ENCODE assay signal across 9 mouse cellular contexts in the genomic region with DNA sequence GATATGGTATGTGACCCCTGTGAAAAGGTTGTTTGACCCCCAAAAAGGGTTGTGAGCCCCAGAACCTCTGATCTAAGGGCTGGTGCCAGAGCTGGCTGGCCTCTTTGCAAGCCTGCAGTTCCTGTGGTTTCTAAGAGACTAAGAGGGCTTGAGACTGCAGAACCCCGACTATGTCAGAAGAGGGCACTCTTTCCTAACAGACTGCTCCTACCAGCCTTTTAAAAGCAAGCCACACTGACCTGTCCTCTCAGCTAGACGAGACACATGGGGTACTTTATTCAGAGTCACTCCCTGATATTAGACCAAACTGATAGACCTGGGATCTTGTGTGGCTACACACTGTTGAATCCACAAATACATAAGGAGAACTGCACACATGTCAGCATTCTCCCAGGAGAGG. TPM values are rescaled to one million over a fixed set of nuclear protein-coding genes. Genes with fewer than 3 reads are reported as not detected.
DNase-seq lines count a peak whose midpoint lies in the region; ATAC-seq and TF ChIP-seq lines count a peak whose summit lies in the region.
"Had no signal": no experiment of that assay in that cellular context is flagged by ENCODE, and none has a peak within 500 bp of the region (broad histone marks: within the 10 kb centered on the region; RNA-seq: fewer than 3 reads in every experiment).

No protein-coding gene starts in this region.

- no peak overlapping the region for H3K27ac ChIP-seq in heart, embryonic 11.5 days (ENCODE audit: low read depth, low read length)
- no peak overlapping the region for H3K27ac ChIP-seq in bone marrow, adult 2 months (ENCODE audit: control insufficient read depth, insufficient read depth, low read depth, low read length, poor library complexity)
- H3K27ac ChIP-seq in layer of hippocampus, adult 2 months = no peak overlapping the region
- H3K27ac ChIP-seq in midbrain, postnatal 0 days (ENCODE audit: low read depth, low read length) = no peak overlapping the region
- H3K27ac ChIP-seq: lung, embryonic 15.5 days had no signal

- 7% methylated on average over 2 of the region's 2 CpGs for WGBS in heart, embryonic 11.5 days (ENCODE audit: insufficient replicate concordance)
- 1% methylated on average over 2 of the region's 2 CpGs for WGBS in bone marrow, adult 2 months
- 0% methylated on average over 2 of the region's 2 CpGs for WGBS in midbrain, postnatal 0 days

- TF ChIP-seq CTCF in bone marrow, adult 2 months (IDR thresholded peaks at IDR 0.05; ENCODE audit: control insufficient read depth, insufficient read depth, low read length) = peak; percentile 55
- peak; percentile 97 for TF ChIP-seq CTCF in layer of hippocampus, adult 2 months (conservative IDR thresholded peaks at IDR 0.05)
- TF ChIP-seq CTCF in midbrain, postnatal 0 days (IDR thresholded peaks at IDR 0.05) = peak; percentile 87

- peak; percentile 86 for DNase-seq in heart, adult 11 months
- DNase-seq in A20 (ENCODE audit: low read depth, low spot score) = peak; percentile 73
- peak; percentile 28 to 84 for DNase-seq in frontal cortex, adult 2 months (ENCODE audit: extremely low spot score in 1 of 2, low spot score in 1 of 2)
- peak; percentile 56 for DNase-seq in layer of hippocampus, adult 2 months (ENCODE audit: low spot score in 2 of 2)
- peak; percentile 81 for DNase-seq in midbrain, postnatal 0 days (ENCODE audit: low spot score)
- peak; percentile 20 for DNase-seq in thymus, postnatal 4 days

- no peak overlapping the region for H3K4me3 ChIP-seq in heart, embryonic 11.5 days (ENCODE audit: low read depth, low read length)
- H3K4me3 ChIP-seq in bone marrow, adult 2 months (replicated peaks; ENCODE audit: control insufficient read depth, low read depth, low read length) = no peak overlapping the region
- H3K4me3 ChIP-seq in layer of hippocampus, adult 2 months = no peak overlapping the region
- no peak overlapping the region for H3K4me3 ChIP-seq in midbrain, postnatal 0 days (ENCODE audit: low read depth, low read length)
- H3K4me3 ChIP-seq: lung, embryonic 15.5 days had no signal

- H3K9me3 ChIP-seq in heart, embryonic 11.5 days (replicated peaks; ENCODE audit: control insufficient read depth, low read length) = no peaks in the 10 kb centered on the region
- no peaks in the 10 kb centered on the region for H3K9me3 ChIP-seq in midbrain, postnatal 0 days (ENCODE audit: low read length)
- H3K9me3 ChIP-seq: lung, embryonic 15.5 days had no signal

- H3K9ac ChIP-seq in heart, embryonic 11.5 days (ENCODE audit: low read depth, low read length) = no peak overlapping the region
- no peak overlapping the region for H3K9ac ChIP-seq in midbrain, postnatal 0 days (replicated peaks; ENCODE audit: low read length, poor library complexity, severe bottlenecking)
- H3K9ac ChIP-seq: lung, embryonic 15.5 days had no signal

- no peaks in the 10 kb centered on the region for H3K36me3 ChIP-seq in heart, embryonic 11.5 days (ENCODE audit: control insufficient read depth, insufficient read depth, low read length)
- H3K36me3 ChIP-seq in midbrain, postnatal 0 days (ENCODE audit: insufficient read depth, low read length) = no peaks in the 10 kb centered on the region
- H3K36me3 ChIP-seq: lung, embryonic 15.5 days had no signal

- no peak overlapping the region for H3K4me2 ChIP-seq in heart, embryonic 11.5 days
- H3K4me2 ChIP-seq in midbrain, postnatal 0 days (ENCODE audit: low read depth, low read length, poor library complexity, severe bottlenecking) = no peak overlapping the region
- H3K4me2 ChIP-seq: lung, embryonic 15.5 days had no signal

- ATAC-seq in heart, embryonic 11.5 days (replicated peaks; ENCODE audit: insufficient number of reproducible peaks, low FRiP score, low TSS enrichment) = no peak
- no peak; the same call in 1 of the 2 replicates for ATAC-seq in midbrain, postnatal 0 days (ENCODE audit: low FRiP score)

- TF ChIP-seq POLR2A in bone marrow, adult 2 months (IDR thresholded peaks at IDR 0.05; ENCODE audit: borderline replicate concordance, control insufficient read depth, low read depth, low read length) = no peak

- no peaks in the 10 kb centered on the region for H3K4me1 ChIP-seq in heart, embryonic 11.5 days (ENCODE audit: control insufficient read depth, insufficient read depth, low read length)
- no peaks in the 10 kb centered on the region for H3K4me1 ChIP-seq in bone marrow, adult 2 months (ENCODE audit: control insufficient read depth, insufficient read depth, low read length)
- H3K4me1 ChIP-seq in midbrain, postnatal 0 days (ENCODE audit: insufficient read depth, low read length) = no peaks in the 10 kb centered on the region
- H3K4me1 ChIP-seq: lung, embryonic 15.5 days had no signal

- no peaks in the 10 kb centered on the region for H3K27me3 ChIP-seq in heart, embryonic 11.5 days (ENCODE audit: control insufficient read depth, insufficient read depth, low read length)
- no peaks in the 10 kb centered on the region for H3K27me3 ChIP-seq in midbrain, postnatal 0 days (ENCODE audit: insufficient read depth, low read length)
- H3K27me3 ChIP-seq: lung, embryonic 15.5 days had no signal

RNA-seq across cellular contexts. Expression of a gene that starts 19.9 kb away (rescaled TPM):
- 3.1 and 3.9 TPM in 2 replicates for polyA plus RNA-seq in heart, embryonic 11.5 days (2014; fragmentation: Nextera tagmentation; extraction: Ambion mirVana)
- not detected in 2 replicates for polyA plus RNA-seq in bone marrow, adult 2 months (2011; ENCODE audit: insufficient read depth, insufficient read length, low replicate concordance, missing spikeins)
- 19.9 and 29.4 TPM in 2 replicates for polyA plus RNA-seq in frontal cortex, adult 2 months (2012; rRNA removed)
- total RNA-seq in layer of hippocampus, adult 2 months (2021) = 10 to 100 TPM; 22.6 to 27.9 TPM
- total RNA-seq in midbrain, postnatal 0 days (2014; rRNA removed) = 15.6 and 17.9 TPM in 2 replicates
- 13.7 and 14.4 TPM in 2 replicates for polyA plus RNA-seq in midbrain, postnatal 0 days (2015; fragmentation: Nextera tagmentation; extraction: Ambion mirVana)

Comparison
In these comparisons a context has a peak if more than half of its experiments do, and no peak if none do; other contexts are left out.
1. DNase-seq: peak in every context shown above with its lines; median percentile 86 in heart, adult 11 months; 81 in midbrain, postnatal 0 days; 73 in A20; 56 in frontal cortex, adult 2 months; 56 in layer of hippocampus, adult 2 months; 20 in thymus, postnatal 4 days.